Mouse (Mus musculus) CH12F3 (cell line): ENCODE data around the gene Phactr1.

Experiments used
- in situ Hi-C: fragments of 300-500 bp; cut with MboI; formaldehyde crosslinking; loops from 2 replicates; pipeline ENCODE4 v1.14.3; 2020; ENCODE audit warnings: low sequenced_read_pairs

The Phactr1 gene

GRCm38 (mm10) chr13:42866162-42866941, 185.9 kb downstream of the Phactr1 start:
- in situ Hi-C loops = no loop called here

DNA sequence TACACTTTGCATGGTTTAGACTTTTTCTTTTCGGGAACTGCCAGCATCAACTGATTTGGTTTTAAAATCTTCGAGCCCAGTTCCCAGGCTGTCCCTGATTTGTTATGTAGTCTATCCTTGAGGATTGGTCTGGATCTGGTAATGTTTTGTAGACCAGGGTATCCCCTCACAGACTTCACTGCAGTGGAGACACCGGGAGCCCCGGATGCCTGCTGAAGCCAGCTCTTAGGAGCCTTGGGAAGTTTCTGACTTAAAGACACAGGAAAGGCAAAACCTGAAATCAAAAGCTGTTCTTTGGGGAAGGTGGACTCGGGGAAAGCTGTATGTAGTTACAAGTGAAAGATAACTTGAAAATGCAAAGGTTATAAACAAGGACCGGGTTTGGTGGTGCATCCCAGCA, 186.6 kb downstream of the Phactr1 start:
- in situ Hi-C loops = no loop called here

DNA sequence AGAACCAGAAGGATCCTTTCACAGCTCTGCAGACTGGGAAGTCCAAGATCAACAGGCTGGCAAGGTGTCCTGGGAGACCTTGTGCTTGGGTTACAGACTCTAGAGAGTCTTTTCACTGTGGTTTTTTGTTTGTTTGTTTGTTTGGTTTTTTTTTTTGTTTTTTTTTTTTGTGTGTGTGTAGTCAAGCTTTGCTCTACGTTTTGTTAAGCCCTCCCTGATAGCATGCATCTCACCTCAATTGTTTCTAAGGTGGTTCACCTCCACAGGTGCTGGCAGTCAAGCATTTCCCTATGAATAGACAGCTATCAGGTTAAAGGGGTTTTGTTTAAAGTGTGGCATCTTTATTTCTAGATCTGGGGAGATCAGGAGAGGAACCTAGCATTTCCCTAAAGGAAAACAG, 191.7 kb downstream of the Phactr1 start:
- in situ Hi-C loops = no loop called here

GRCm38 (mm10) chr13:42878346-42878745, 197.9 kb downstream of the Phactr1 start:
- in situ Hi-C loops = no loop called here

GRCm38 (mm10) chr13:42884033-42884724, 203.8 kb downstream of the Phactr1 start:
- in situ Hi-C loops = no loop called here

DNA sequence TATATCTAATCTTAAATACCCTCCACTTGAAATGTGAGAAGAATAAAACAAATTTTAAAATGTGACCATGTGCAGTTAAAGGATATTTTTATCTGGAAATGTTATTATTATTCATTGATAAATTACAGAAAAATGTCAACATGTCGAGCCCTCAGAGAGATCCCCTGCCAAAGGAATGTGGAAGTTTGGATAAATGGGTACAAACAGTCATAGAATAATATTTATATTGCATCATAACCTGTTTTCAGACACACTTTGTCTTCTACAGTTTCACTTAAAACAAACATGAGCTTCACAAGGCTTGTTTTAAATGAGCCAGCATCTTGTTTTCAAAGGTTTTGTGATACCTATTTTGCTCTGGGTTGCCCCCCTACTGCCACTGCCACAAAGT, 204.3 kb downstream of the Phactr1 start:
- in situ Hi-C loops = no loop called here

DNA sequence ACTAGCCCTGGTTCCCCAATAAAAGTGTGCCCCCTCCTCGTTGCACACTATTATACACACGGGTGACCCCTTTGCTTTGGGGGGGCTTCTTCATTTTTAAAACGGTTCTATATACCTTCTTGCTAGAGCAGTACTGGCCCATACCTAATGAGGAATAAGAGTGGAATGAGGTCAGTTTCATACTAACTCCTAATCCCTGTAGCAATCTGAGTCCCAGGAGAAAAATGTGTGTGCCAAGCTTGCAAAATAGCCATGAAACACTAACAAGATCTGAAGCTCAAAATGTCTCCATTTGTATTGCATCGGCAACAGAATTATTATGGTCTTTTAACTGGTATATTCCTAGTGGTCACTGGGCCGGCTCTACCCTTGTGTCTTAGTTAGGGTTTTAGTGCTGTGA, 207.3 kb downstream of the Phactr1 start:
- in situ Hi-C loops = no loop called here

DNA sequence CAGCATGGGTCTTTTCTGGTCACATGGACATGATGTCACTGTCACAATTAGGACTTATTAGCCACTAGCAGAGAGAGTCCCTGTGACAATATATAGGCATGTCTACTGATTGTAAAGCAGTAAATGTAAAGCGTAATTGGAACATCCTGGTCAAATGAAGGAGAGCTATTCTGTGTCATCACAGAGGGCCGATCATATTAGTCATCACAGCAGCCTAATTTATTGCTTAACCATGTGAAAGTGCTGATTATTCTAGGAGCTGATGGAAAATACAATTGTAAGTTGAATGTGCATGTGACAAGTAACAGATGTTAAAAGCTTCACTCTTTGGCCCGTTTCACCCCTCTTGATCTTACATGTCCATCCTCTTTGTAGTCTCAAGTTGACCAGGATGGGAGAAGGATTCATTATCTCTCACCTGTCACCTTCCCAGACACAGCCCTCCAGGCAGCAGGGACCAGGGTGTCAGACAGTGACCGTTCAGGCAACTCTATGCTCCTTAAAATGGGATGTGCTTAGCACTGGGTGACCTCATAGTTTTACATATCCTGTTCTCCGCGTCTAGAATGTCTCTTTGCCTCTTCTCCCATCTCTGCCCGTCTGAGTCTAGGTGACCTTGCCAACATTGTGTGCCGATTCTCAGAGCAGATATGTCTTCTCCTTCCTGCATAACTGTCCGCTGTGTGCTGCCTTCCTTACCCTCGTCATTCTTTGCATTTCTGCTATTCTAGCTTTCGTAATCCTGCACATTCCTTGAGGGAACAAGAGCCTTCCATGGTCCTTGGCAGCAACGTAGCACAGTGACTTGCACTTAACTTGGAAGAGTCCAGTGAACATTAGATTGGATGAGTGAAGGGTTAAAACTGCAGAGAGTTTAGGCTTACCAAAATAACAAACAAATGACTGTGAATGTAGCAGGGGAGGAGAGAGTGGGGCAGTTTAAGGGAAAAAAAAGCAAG, 209.4 kb downstream of the Phactr1 start:
- in situ Hi-C loops = no loop called here

- in situ Hi-C loops = no loop called here
These were observed 210.2 kb downstream of the Phactr1 start for GRCm38 (mm10) chr13:42890651-42891050.

DNA sequence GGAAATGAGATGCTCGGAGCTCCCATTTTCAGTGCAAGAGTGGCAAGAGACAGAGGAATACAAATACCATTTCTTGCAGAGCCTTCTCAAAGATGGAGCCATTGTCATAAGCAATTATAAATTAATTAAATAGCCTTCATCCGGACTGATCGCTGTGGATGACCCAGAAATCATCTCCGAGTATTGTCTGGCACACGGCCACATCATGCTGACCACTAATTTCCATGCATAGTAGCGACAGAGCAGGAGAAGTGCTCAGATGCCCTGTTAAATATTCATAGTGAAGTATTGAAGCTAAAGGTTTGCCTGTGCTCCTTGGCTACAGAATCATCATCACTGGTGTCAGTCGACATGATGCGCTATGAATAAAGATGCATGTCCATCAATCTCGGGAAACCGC, 213.6 kb downstream of the Phactr1 start:
- in situ Hi-C loops = no loop called here

GRCm38 (mm10) chr13:42894598-42894997, 214.2 kb downstream of the Phactr1 start:
- in situ Hi-C loops = no loop called here

GRCm38 (mm10) chr13:42895980-42896379, 215.6 kb downstream of the Phactr1 start:
- in situ Hi-C loops = no loop called here

DNA sequence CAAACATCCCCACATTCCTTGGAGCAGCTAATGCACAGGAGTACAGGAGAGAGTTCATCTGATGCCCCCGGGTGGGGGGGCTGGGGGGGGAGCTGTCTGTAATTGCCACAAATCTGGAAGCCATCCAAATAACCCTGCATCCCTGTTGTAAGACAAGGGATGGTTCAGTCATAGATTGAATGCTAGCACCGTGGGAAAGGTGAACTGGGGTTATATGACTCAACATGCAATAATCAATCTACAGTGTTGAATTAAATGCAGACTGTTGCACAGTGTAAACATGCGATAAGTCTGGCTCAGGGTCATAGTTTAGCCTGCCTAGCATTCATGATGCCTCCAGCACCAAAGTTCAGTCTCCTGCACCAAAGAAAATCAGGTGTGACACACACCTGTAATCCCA, 219.2 kb downstream of the Phactr1 start:
- in situ Hi-C loops = no loop called here

- in situ Hi-C loops = no loop called here
These were observed 221.4 kb downstream of the Phactr1 start for GRCm38 (mm10) chr13:42901837-42902236.

DNA sequence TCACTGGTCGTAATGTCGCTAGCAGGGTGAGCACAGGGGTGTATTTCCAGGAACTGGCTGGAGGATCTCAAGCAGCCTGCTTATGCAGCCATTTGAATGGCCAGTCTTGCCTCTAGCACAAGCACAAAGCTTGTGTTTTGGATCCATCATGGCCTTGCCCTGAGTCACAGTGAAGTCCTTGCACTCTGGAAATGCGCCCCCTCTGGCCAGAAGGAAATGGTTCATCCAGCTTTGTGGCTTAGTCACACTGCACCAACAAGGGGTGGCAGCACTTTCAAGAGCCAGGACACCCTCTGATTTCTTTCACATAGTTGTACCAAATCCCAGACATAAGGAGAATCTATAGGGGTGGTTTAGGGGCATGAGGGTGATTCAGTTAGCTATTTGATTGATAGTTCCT, 222.4 kb downstream of the Phactr1 start:
- in situ Hi-C loops = no loop called here

DNA sequence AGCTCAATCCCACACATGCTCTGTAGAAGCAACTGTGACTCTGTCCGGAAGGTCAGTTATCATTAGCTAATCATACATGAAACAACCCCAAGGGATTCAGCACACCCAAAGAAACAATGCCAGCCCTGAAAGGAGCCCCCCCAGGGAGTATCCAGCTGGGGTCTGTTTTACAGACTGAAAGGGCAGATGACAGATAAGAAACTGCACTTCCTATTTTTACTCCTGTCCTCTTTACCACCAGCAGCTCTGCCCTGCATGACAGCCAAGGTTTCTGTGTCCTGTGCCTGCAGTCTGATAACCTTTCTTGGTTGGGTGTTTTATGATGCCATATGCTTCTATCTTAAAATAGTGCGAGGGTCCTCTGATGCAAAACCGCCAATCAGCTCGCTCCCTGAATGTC, 225.4 kb downstream of the Phactr1 start:
- in situ Hi-C loops = no loop called here

DNA sequence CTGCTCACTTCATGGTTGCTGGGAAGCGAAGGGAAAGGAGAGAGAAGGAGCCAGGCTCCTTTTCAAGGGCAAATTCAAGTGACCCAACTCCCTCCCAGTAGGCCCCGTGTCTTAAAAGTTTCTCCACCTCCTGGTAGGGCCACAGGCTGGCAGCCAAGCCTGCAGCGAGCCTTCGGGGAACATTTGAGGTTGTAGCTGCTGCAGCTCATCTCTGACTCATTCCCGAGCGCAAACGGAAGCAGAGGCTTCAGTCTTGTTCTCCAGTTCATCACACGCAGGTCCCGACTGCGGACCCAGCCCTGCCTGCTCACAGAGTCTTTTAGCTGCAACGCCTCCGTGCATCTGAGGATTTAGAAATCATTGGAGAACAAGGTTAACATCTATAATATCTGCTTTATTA, 226.6 kb downstream of the Phactr1 start:
- in situ Hi-C loops = no loop called here

DNA sequence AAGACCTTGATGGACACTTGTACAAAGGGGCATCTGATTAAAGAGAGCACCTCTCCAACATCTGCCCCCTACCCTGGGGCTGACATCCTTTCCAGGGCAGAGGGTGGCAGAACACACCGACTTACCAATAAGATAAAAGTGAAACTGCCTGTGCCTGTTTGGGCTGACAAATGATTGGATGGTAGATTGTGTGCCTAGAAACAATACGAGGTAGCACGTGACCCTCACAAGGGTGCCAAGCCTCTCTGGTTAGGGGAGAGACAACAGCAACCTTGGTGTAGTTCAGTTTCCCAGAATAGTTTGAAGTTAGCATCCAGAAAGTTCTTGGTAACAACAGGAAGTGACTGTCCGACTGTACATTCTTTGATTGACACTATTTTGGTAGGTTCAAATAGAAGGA, 234.7 kb downstream of the Phactr1 start:
- in situ Hi-C loops = no loop called here

DNA sequence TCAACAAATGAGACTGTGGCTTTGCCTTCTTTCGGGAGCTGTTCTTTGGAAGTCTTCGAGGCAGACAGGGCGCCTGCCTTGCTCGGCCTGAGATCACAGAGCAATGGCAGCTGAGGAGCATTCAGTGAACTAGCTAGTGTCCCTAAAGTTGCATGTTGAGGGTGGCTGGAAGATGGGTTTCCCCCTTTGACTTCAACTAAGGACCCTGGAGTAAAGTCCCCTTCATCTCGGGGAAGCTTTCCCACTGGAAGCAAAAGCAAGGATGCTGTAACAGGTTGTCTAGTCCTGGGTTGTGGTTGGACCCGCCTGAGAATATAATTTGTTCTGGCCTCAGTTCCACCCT, 235.4 kb downstream of the Phactr1 start:
- in situ Hi-C loops = no loop called here

DNA sequence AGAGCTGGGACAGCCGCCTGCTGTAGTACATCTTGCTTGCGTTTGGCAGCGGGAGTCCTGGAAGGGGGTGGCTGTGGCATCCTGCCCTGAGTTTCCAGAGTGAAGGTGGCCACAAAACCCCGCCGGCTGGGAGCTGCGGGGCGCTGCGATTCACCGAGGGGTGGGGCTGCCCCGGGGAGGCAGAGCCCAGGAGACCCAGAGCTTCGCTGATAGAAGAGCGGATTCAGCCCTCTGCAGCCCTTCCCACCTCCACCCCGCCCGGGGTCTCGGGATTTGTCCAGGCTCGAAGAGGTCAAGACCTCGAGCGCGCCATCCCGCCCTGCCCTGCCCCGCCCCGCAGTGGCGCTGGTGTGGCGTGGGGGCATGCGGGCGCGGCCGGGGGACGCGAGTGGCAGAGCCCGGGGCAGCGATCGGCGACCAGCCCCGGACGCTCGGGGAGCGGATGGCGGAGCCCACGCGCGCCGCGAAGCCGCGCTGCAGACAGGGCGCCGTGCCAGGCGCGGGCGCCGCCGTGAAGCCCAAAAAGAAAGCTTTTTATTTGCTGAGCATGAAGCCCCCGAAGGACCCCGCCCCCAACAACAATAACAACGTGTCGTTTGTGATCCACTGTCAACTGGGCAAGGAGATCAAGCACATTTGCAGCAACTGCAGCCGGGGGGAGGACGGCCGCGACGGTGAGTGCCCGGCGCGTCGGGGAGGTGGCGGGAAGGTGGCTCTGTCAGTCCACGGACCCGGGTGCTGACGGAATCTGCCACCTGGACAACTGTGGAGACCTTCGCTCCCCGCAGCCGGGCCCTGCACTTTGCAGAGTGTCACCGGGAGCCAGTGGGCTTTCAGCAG, 236.0 kb downstream of the Phactr1 start:
- in situ Hi-C loops = no loop called here

DNA sequence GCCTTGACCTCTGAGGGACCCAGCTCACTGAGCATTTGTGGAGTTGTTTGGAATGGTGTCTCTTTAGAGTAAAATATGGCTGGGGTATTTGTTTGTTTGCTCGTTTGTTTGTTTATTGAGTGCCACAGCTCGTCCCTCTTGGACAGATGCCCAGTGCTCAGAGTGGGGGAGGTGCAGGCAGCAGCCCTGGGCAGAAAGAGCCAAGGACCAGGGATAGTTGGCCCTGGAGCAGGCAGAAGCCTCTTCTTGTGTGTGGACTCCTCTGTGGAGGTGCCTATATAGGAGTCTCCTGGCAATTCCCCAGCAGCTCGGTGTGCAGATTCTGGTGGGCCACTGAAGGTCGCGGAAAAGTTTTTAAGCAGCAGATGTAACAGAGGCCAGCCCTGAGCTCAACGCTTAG, 236.8 kb downstream of the Phactr1 start:
- in situ Hi-C loops = no loop called here
